In genomic region chr12:7719080-7719479, GRCm38 (mm10) we compare ENCODE assay signal across 22 mouse cellular contexts.
A peak's percentile ranks its signal among the peaks of the same experiment; 100 is the strongest.
DNase-seq lines count a peak whose midpoint lies in the region; ATAC-seq and TF ChIP-seq lines count a peak whose summit lies in the region.
"Had no signal": no experiment of that assay in that cellular context is flagged by ENCODE, and none has a peak within 500 bp of the region (broad histone marks: within the 10 kb centered on the region; RNA-seq: fewer than 3 reads in every experiment).

No protein-coding gene starts in this region.

- no peak for TF ChIP-seq CTCF in lung, postnatal 0 days (IDR thresholded peaks at IDR 0.05)

- no peaks in the 10 kb centered on the region for H3K36me3 ChIP-seq in hindbrain, embryonic 16.5 days (ENCODE audit: control insufficient read depth, insufficient read depth, low read length)
- no peaks in the 10 kb centered on the region for H3K36me3 ChIP-seq in hindbrain, embryonic 14.5 days (replicated peaks; ENCODE audit: control insufficient read depth, insufficient read depth)
- H3K36me3 ChIP-seq in lung, postnatal 0 days (ENCODE audit: insufficient read depth, low read length): no peaks in the 10 kb centered on the region
- H3K36me3 ChIP-seq: embryonic facial prominence, embryonic 12.5 days; forebrain, embryonic 12.5 days; G1E; heart, embryonic 10.5 days; hindbrain, embryonic 12.5 days had no signal

- no peak overlapping the region for H3K27ac ChIP-seq in hindbrain, embryonic 16.5 days (ENCODE audit: low read depth, low read length)
- H3K27ac ChIP-seq in hindbrain, embryonic 14.5 days: no peak overlapping the region
- H3K27ac ChIP-seq in lung, postnatal 0 days (ENCODE audit: low read length): no peak overlapping the region
- H3K27ac ChIP-seq: embryonic facial prominence, embryonic 12.5 days; forebrain, embryonic 12.5 days; heart, embryonic 10.5 days; hindbrain, embryonic 12.5 days had no signal

- TF ChIP-seq EP300 in lung, postnatal 0 days (IDR thresholded peaks at IDR 0.05): no peak

- H3K9me3 ChIP-seq in hindbrain, embryonic 16.5 days (ENCODE audit: control insufficient read depth, low read length): no peaks in the 10 kb centered on the region
- H3K9me3 ChIP-seq in hindbrain, embryonic 14.5 days (ENCODE audit: control insufficient read depth, low read length): no peaks in the 10 kb centered on the region
- H3K9me3 ChIP-seq in lung, postnatal 0 days (ENCODE audit: low read length): no peaks in the 10 kb centered on the region
- H3K9me3 ChIP-seq: embryonic facial prominence, embryonic 12.5 days; forebrain, embryonic 12.5 days; G1E; heart, embryonic 10.5 days; hindbrain, embryonic 12.5 days had no signal

- peak; percentile 6 for DNase-seq in adrenal gland, postnatal 10 days
- DNase-seq in adrenal gland, postnatal 4 days (ENCODE audit: low spot score in 2 of 2): no peak
- no peak for DNase-seq in hindbrain, embryonic 14.5 days (ENCODE audit: low spot score)
- DNase-seq in lung, postnatal 36 days: peak; percentile 1
- no peak for DNase-seq in lung, postnatal 0 days (ENCODE audit: low spot score)
- peak; percentile 8 for DNase-seq in NIH3T3 (ENCODE audit: low read depth)
- DNase-seq: adrenal gland, postnatal 25 days; B cell, adult 2 months; cerebellum, adult 11 months; cerebellum, adult 9-11 months; embryo, embryonic 11 days; gastrocnemius, postnatal 10 days; heart, adult 18-20 months; heart, postnatal 10 days; heart, postnatal 4 days had no signal

- H3K4me2 ChIP-seq in hindbrain, embryonic 16.5 days (ENCODE audit: low read length): no peak overlapping the region
- H3K4me2 ChIP-seq in hindbrain, embryonic 14.5 days (replicated peaks): no peak overlapping the region
- H3K4me2 ChIP-seq in lung, postnatal 0 days (replicated peaks; ENCODE audit: low read depth, low read length): no peak overlapping the region
- H3K4me2 ChIP-seq: embryonic facial prominence, embryonic 12.5 days; forebrain, embryonic 12.5 days; hindbrain, embryonic 12.5 days had no signal

- no peaks in the 10 kb centered on the region for H3K4me1 ChIP-seq in hindbrain, embryonic 16.5 days (ENCODE audit: control insufficient read depth, insufficient read depth, low read depth, low read length)
- H3K4me1 ChIP-seq in hindbrain, embryonic 14.5 days (replicated peaks; ENCODE audit: control insufficient read depth, insufficient read depth, low read length): no peaks in the 10 kb centered on the region
- no peaks in the 10 kb centered on the region for H3K4me1 ChIP-seq in lung, postnatal 0 days (ENCODE audit: insufficient read depth, low read depth, low read length)
- H3K4me1 ChIP-seq: embryonic facial prominence, embryonic 12.5 days; forebrain, embryonic 12.5 days; heart, embryonic 10.5 days; hindbrain, embryonic 12.5 days had no signal

- no peak overlapping the region for H3K9ac ChIP-seq in hindbrain, embryonic 16.5 days (ENCODE audit: low read depth, low read length)
- no peak overlapping the region for H3K9ac ChIP-seq in hindbrain, embryonic 14.5 days
- no peak overlapping the region for H3K9ac ChIP-seq in lung, postnatal 0 days (replicated peaks; ENCODE audit: low read depth)
- H3K9ac ChIP-seq: embryonic facial prominence, embryonic 12.5 days; forebrain, embryonic 12.5 days; hindbrain, embryonic 12.5 days had no signal

- 0 out of 2 replicates have a peak, but pooled peaks have one; percentile 14 for ATAC-seq in hindbrain, embryonic 16.5 days
- no peak for ATAC-seq in hindbrain, embryonic 14.5 days (ENCODE audit: low FRiP score)
- ATAC-seq in lung, postnatal 0 days: no peak
- ATAC-seq: CD4-positive, CD25-positive, alpha-beta regulatory T cell, adult 4 months had no signal

- H3K27me3 ChIP-seq in hindbrain, embryonic 16.5 days (replicated peaks; ENCODE audit: control insufficient read depth, insufficient read depth, low read length): no peaks in the 10 kb centered on the region
- H3K27me3 ChIP-seq in hindbrain, embryonic 14.5 days (ENCODE audit: control insufficient read depth, insufficient read depth, low read length): no peaks in the 10 kb centered on the region
- H3K27me3 ChIP-seq in lung, postnatal 0 days (replicated peaks; ENCODE audit: insufficient read depth, low read length): no peaks in the 10 kb centered on the region
- H3K27me3 ChIP-seq: embryonic facial prominence, embryonic 12.5 days; forebrain, embryonic 12.5 days; hindbrain, embryonic 12.5 days had no signal

- WGBS in hindbrain, embryonic 16.5 days: 47% methylated on average over 4 of the region's 4 CpGs
- 66% methylated on average over 4 of the region's 4 CpGs for WGBS in hindbrain, embryonic 14.5 days
- WGBS in lung, postnatal 0 days: 78% methylated on average over 4 of the region's 4 CpGs

- H3K4me3 ChIP-seq in hindbrain, embryonic 16.5 days (ENCODE audit: low read length): no peak overlapping the region
- H3K4me3 ChIP-seq in hindbrain, embryonic 14.5 days (replicated peaks; ENCODE audit: low read length): no peak overlapping the region
- no peak overlapping the region for H3K4me3 ChIP-seq in lung, postnatal 0 days (ENCODE audit: low read depth, low read length)
- H3K4me3 ChIP-seq: embryonic facial prominence, embryonic 12.5 days; forebrain, embryonic 12.5 days; heart, embryonic 10.5 days; hindbrain, embryonic 12.5 days had no signal

Comparison
In these comparisons a context has a peak if more than half of its experiments do, and no peak if none do; other contexts are left out.
1. DNase-seq: peak in adrenal gland, postnatal 10 days (single experiment), lung, postnatal 36 days (single experiment) and NIH3T3 (single experiment); none in adrenal gland, postnatal 4 days (0 of 2), hindbrain, embryonic 14.5 days (single experiment) and lung, postnatal 0 days (single experiment).